ENCODE assay signal across 21 mouse cellular contexts in genomic region chr1:161233226-161233839, GRCm38 (mm10). TPM values are rescaled to one million over a fixed set of nuclear protein-coding genes. Genes with fewer than 3 reads are reported as not detected.
DNase-seq lines count a peak whose midpoint lies in the region; ATAC-seq and TF ChIP-seq lines count a peak whose summit lies in the region.
"Had no signal": no experiment of that assay in that cellular context is flagged by ENCODE, and none has a peak within 500 bp of the region (broad histone marks: within the 10 kb centered on the region; RNA-seq: fewer than 3 reads in every experiment).

No protein-coding gene starts in this region.

- H3K27me3 ChIP-seq in heart, embryonic 13.5 days (replicated peaks), result no peaks in the 10 kb centered on the region
- no peaks in the 10 kb centered on the region for H3K27me3 ChIP-seq in limb, embryonic 13.5 days
- no peaks in the 10 kb centered on the region for H3K27me3 ChIP-seq in limb, embryonic 10.5 days (ENCODE audit: low read depth, poor library complexity, severe bottlenecking)
- no peaks in the 10 kb centered on the region for H3K27me3 ChIP-seq in stomach, embryonic 15.5 days (replicated peaks)
- H3K27me3 ChIP-seq in stomach, postnatal 0 days (ENCODE audit: control insufficient read depth, insufficient read depth, low read length), result no peaks in the 10 kb centered on the region
- H3K27me3 ChIP-seq: embryonic facial prominence, embryonic 12.5 days; limb, embryonic 12.5 days; megakaryocyte, embryonic 14.5 days had no signal

- H3K36me3 ChIP-seq in heart, embryonic 13.5 days, result peaks cover 23% of the 10 kb centered on the region
- peaks cover 18% of the 10 kb centered on the region for H3K36me3 ChIP-seq in limb, embryonic 13.5 days
- H3K36me3 ChIP-seq in limb, embryonic 10.5 days, result peaks cover 45% of the 10 kb centered on the region
- 0 out of 2 replicates have a peak, but pooled peaks cover 4% of the 10 kb centered on the region for H3K36me3 ChIP-seq in stomach, embryonic 15.5 days
- no peaks in the 10 kb centered on the region; the same call in 1 of the 2 replicates for H3K36me3 ChIP-seq in stomach, postnatal 0 days (ENCODE audit: control insufficient read depth, insufficient read depth, low read length)

- H3K9ac ChIP-seq in heart, embryonic 13.5 days, result 0 out of 2 replicates have a peak overlapping the region, but pooled peaks have one; percentile 14
- no peak overlapping the region for H3K9ac ChIP-seq in limb, embryonic 13.5 days
- no peak overlapping the region for H3K9ac ChIP-seq in stomach, embryonic 15.5 days
- no peak overlapping the region for H3K9ac ChIP-seq in stomach, postnatal 0 days (ENCODE audit: low read length)
- H3K9ac ChIP-seq: embryonic facial prominence, embryonic 12.5 days; limb, embryonic 12.5 days had no signal

- H3K4me1 ChIP-seq in heart, embryonic 13.5 days, result peaks cover 9% of the 10 kb centered on the region
- H3K4me1 ChIP-seq in limb, embryonic 13.5 days, result peaks cover 8% of the 10 kb centered on the region; the same call in 1 of the 2 replicates
- H3K4me1 ChIP-seq in limb, embryonic 10.5 days, result no peaks in the 10 kb centered on the region
- H3K4me1 ChIP-seq in stomach, embryonic 15.5 days, result 0 out of 2 replicates have a peak, but pooled peaks cover 4% of the 10 kb centered on the region
- H3K4me1 ChIP-seq in stomach, postnatal 0 days (replicated peaks; ENCODE audit: control insufficient read depth, insufficient read depth), result no peaks in the 10 kb centered on the region
- H3K4me1 ChIP-seq: embryonic facial prominence, embryonic 12.5 days; heart, embryonic 10.5 days; hindbrain, embryonic 10.5 days; limb, embryonic 12.5 days had no signal

- TF ChIP-seq EP300 in stomach, postnatal 0 days (optimal IDR thresholded peaks at IDR 0.05), result no peak

- no peak for TF ChIP-seq CTCF in stomach, postnatal 0 days (IDR thresholded peaks at IDR 0.05; ENCODE audit: low read depth)

- 74% methylated on average over 13 of the region's 13 CpGs for WGBS in heart, embryonic 13.5 days
- 76% methylated on average over 13 of the region's 13 CpGs for WGBS in limb, embryonic 13.5 days
- 92% methylated on average over 13 of the region's 13 CpGs for WGBS in limb, embryonic 10.5 days
- 51% methylated on average over 13 of the region's 13 CpGs for WGBS in stomach, embryonic 15.5 days
- 45% methylated on average over 13 of the region's 13 CpGs for WGBS in stomach, postnatal 0 days

- H3K4me2 ChIP-seq in heart, embryonic 13.5 days, result no peak overlapping the region
- H3K4me2 ChIP-seq in limb, embryonic 13.5 days (replicated peaks), result no peak overlapping the region; the same call in 1 of the 2 replicates
- H3K4me2 ChIP-seq in stomach, embryonic 15.5 days, result peak overlapping the region; percentile 26; the same call in 1 of the 2 replicates
- H3K4me2 ChIP-seq in stomach, postnatal 0 days (replicated peaks; ENCODE audit: low read depth), result no peak overlapping the region; the same call in 1 of the 2 replicates
- H3K4me2 ChIP-seq: embryonic facial prominence, embryonic 12.5 days; limb, embryonic 12.5 days had no signal

- DNase-seq in heart, adult 18-20 months, result no peak
- DNase-seq in limb, embryonic 10.5 days (ENCODE audit: low spot score), result no peak
- no peak for DNase-seq in stomach, postnatal 0 days (ENCODE audit: low spot score)
- DNase-seq in neural tube, embryonic 10.5 days (ENCODE audit: extremely low spot score, low spot score), result no peak
- DNase-seq in natural killer cell, adult 2 months (ENCODE audit: low spot score in 2 of 2), result no peak
- DNase-seq: adrenal gland, postnatal 25 days; cerebellum, postnatal 14 days; kidney, postnatal 36 days; layer of hippocampus, postnatal 36 days; thymus, adult 2 months had no signal

- no peaks in the 10 kb centered on the region for H3K9me3 ChIP-seq in heart, embryonic 13.5 days
- H3K9me3 ChIP-seq in limb, embryonic 13.5 days, result no peaks in the 10 kb centered on the region
- no peaks in the 10 kb centered on the region for H3K9me3 ChIP-seq in limb, embryonic 10.5 days (replicated peaks)
- no peaks in the 10 kb centered on the region for H3K9me3 ChIP-seq in stomach, embryonic 15.5 days
- H3K9me3 ChIP-seq in stomach, postnatal 0 days (ENCODE audit: control insufficient read depth, low read length), result no peaks in the 10 kb centered on the region
- H3K9me3 ChIP-seq: embryonic facial prominence, embryonic 12.5 days; G1E; heart, embryonic 10.5 days; hindbrain, embryonic 10.5 days; limb, embryonic 12.5 days; megakaryocyte, embryonic 14.5 days had no signal

- no peak overlapping the region for H3K27ac ChIP-seq in heart, embryonic 13.5 days (replicated peaks)
- H3K27ac ChIP-seq in limb, embryonic 13.5 days, result no peak overlapping the region
- H3K27ac ChIP-seq in limb, embryonic 10.5 days, result no peak overlapping the region
- no peak overlapping the region for H3K27ac ChIP-seq in stomach, embryonic 15.5 days
- H3K27ac ChIP-seq in stomach, postnatal 0 days (replicated peaks), result no peak overlapping the region
- H3K27ac ChIP-seq: embryonic facial prominence, embryonic 12.5 days; heart, embryonic 10.5 days; hindbrain, embryonic 10.5 days; limb, embryonic 12.5 days had no signal

- ATAC-seq in heart, embryonic 13.5 days (ENCODE audit: extremely low read depth, insufficient number of reproducible peaks, low FRiP score, low TSS enrichment), result no peak
- 0 out of 2 replicates have a peak, but pooled peaks have one; percentile 61 for ATAC-seq in limb, embryonic 13.5 days (ENCODE audit: low FRiP score, low read depth)
- ATAC-seq in stomach, embryonic 15.5 days (ENCODE audit: insufficient read depth, low FRiP score, low read depth), result no peak
- ATAC-seq in stomach, postnatal 0 days (ENCODE audit: low FRiP score, low TSS enrichment), result no peak
- ATAC-seq: forebrain, embryonic 14.5 days had no signal

- H3K4me3 ChIP-seq in heart, embryonic 13.5 days, result no peak overlapping the region
- no peak overlapping the region for H3K4me3 ChIP-seq in limb, embryonic 13.5 days
- no peak overlapping the region for H3K4me3 ChIP-seq in limb, embryonic 10.5 days
- no peak overlapping the region for H3K4me3 ChIP-seq in stomach, embryonic 15.5 days (replicated peaks)
- no peak overlapping the region for H3K4me3 ChIP-seq in stomach, postnatal 0 days (ENCODE audit: low read depth, low read length)
- H3K4me3 ChIP-seq: embryonic facial prominence, embryonic 12.5 days; heart, embryonic 10.5 days; hindbrain, embryonic 10.5 days; limb, embryonic 12.5 days; megakaryocyte, embryonic 14.5 days; myocyte had no signal

RNA-seq across cellular contexts. Expression of gene Prdx6, which starts 17.7 kb away (rescaled TPM):
- 365 and 408 TPM in 2 replicates for polyA plus RNA-seq in heart, embryonic 13.5 days (2015; fragmentation: Nextera tagmentation; extraction: Ambion mirVana)
- total RNA-seq in heart, adult 18-20 months (2021), result 100 to 1,000 TPM; 348 to 375 TPM
- polyA plus RNA-seq in limb, embryonic 13.5 days (2015; fragmentation: Nextera tagmentation; extraction: Ambion mirVana), result 410 and 414 TPM in 2 replicates
- 799 and 1,001 TPM in 2 replicates for polyA plus RNA-seq in limb, embryonic 10.5 days (2016; fragmentation: Nextera tagmentation; extraction: Ambion mirVana)
- 414 and 461 TPM in 2 replicates for polyA plus RNA-seq in stomach, embryonic 15.5 days (2015; fragmentation: Nextera tagmentation; extraction: Ambion mirVana)
- polyA plus RNA-seq in stomach, postnatal 0 days (2015; fragmentation: Nextera tagmentation; extraction: Ambion mirVana), result 278 and 293 TPM in 2 replicates
